15 mouse cellular contexts compared by ENCODE assay signal in genomic region chr16:22293600-22293999, GRCm38 (mm10). TPM values are rescaled to one million over a fixed set of nuclear protein-coding genes. Genes with fewer than 3 reads are reported as not detected.
A peak's percentile ranks its signal among the peaks of the same experiment; 100 is the strongest.
DNase-seq lines count a peak whose midpoint lies in the region; ATAC-seq and TF ChIP-seq lines count a peak whose summit lies in the region.
"Had no signal": no experiment of that assay in that cellular context is flagged by ENCODE, and none has a peak within 500 bp of the region (broad histone marks: within the 10 kb centered on the region; RNA-seq: fewer than 3 reads in every experiment).

No protein-coding gene starts in this region.

- no peak overlapping the region for H3K27ac ChIP-seq in heart, adult 2 months
- no peak overlapping the region for H3K27ac ChIP-seq in spleen, adult 2 months (ENCODE audit: insufficient read depth, low read length)
- H3K27ac ChIP-seq: embryonic facial prominence, embryonic 13.5 days; liver, embryonic 13.5 days; midbrain, embryonic 12.5 days; neural tube, embryonic 13.5 days had no signal

- H3K79me2 ChIP-seq in heart, adult 2 months (replicated peaks; ENCODE audit: control insufficient read depth, insufficient read depth, low read length), result no peaks in the 10 kb centered on the region

- TF ChIP-seq POLR2A in heart, adult 2 months (IDR thresholded peaks at IDR 0.05; ENCODE audit: insufficient read depth, low read depth, low read length), result no peak
- TF ChIP-seq POLR2A in spleen, adult 2 months (IDR thresholded peaks at IDR 0.05; ENCODE audit: low read depth, low read length), result no peak

- no peak overlapping the region for H3K4me3 ChIP-seq in heart, adult 2 months
- H3K4me3 ChIP-seq in spleen, adult 2 months (ENCODE audit: extremely low read depth, insufficient read depth, insufficient read length), result no peak overlapping the region
- H3K4me3 ChIP-seq: embryonic facial prominence, embryonic 13.5 days; liver, embryonic 13.5 days; midbrain, embryonic 12.5 days; neural tube, embryonic 13.5 days had no signal

- DNase-seq in heart, adult 2 months, result no peak
- no peak for DNase-seq in heart, adult 11 months
- DNase-seq in spleen, adult 2 months (ENCODE audit: low read depth in 1 of 2, low spot score in 2 of 2), result peak in 1 of 2 experiments; percentile 6
- no peak for DNase-seq in spleen, adult 12 weeks (ENCODE audit: low spot score)
- peak; percentile 12 for DNase-seq in thymus, postnatal 25 days
- no peak for DNase-seq in gastrocnemius, adult 18-20 months (ENCODE audit: low spot score)
- DNase-seq: cerebellum, adult 2 months; kidney, adult 9 months; liver, embryonic 13.5 days; right cerebral cortex, postnatal 25 days had no signal

- TF ChIP-seq CTCF in heart, adult 2 months (IDR thresholded peaks at IDR 0.05), result peak; percentile 62
- TF ChIP-seq CTCF in spleen, adult 2 months (IDR thresholded peaks at IDR 0.05; ENCODE audit: extremely low read depth, insufficient read depth, insufficient read length, insufficient replicate concordance), result 0 out of 2 replicates have a peak, but pooled peaks have one; percentile 35

- ATAC-seq in erythroblast, adult 5-6 weeks (replicated peaks; ENCODE audit: low FRiP score, poor library complexity, severe bottlenecking), result peak; percentile 75; the same call in 1 of the 2 replicates
- ATAC-seq in cerebellum, adult (ENCODE audit: insufficient number of reproducible peaks, low FRiP score, low TSS enrichment), result no peak

- no peak overlapping the region for H3K9ac ChIP-seq in heart, adult 2 months (ENCODE audit: low read depth, low read length)
- H3K9ac ChIP-seq: embryonic facial prominence, embryonic 13.5 days; liver, embryonic 13.5 days; midbrain, embryonic 12.5 days; neural tube, embryonic 13.5 days had no signal

- H3K4me1 ChIP-seq in heart, adult 2 months (ENCODE audit: control insufficient read depth, insufficient read depth, low read length), result no peaks in the 10 kb centered on the region
- H3K4me1 ChIP-seq in spleen, adult 2 months (ENCODE audit: control insufficient read depth, insufficient read depth, insufficient read length), result no peaks in the 10 kb centered on the region
- H3K4me1 ChIP-seq: embryonic facial prominence, embryonic 13.5 days; liver, embryonic 13.5 days; midbrain, embryonic 12.5 days; neural tube, embryonic 13.5 days had no signal

- WGBS in heart, adult 2 months, result 47% methylated on average over 2 of the region's 2 CpGs
- 68% methylated on average over 2 of the region's 2 CpGs for WGBS in spleen, adult 2 months

- H3K27me3 ChIP-seq in heart, adult 2 months (ENCODE audit: control insufficient read depth, insufficient read depth, low read length), result no peaks in the 10 kb centered on the region
- no peaks in the 10 kb centered on the region for H3K27me3 ChIP-seq in spleen, adult 2 months (ENCODE audit: control insufficient read depth, insufficient read depth, low read length)
- H3K27me3 ChIP-seq: embryonic facial prominence, embryonic 13.5 days; liver, embryonic 13.5 days; midbrain, embryonic 12.5 days; neural tube, embryonic 13.5 days had no signal

- TF ChIP-seq EP300 in heart, adult 2 months (IDR thresholded peaks at IDR 0.05; ENCODE audit: insufficient read depth, low read depth, low read length), result no peak

- H3K36me3 ChIP-seq in heart, adult 2 months (ENCODE audit: control insufficient read depth, insufficient read depth, low read length), result no peaks in the 10 kb centered on the region
- H3K36me3 ChIP-seq in spleen, adult 2 months (ENCODE audit: control insufficient read depth, insufficient read depth, low read length), result no peaks in the 10 kb centered on the region
- H3K36me3 ChIP-seq: embryonic facial prominence, embryonic 13.5 days; liver, embryonic 13.5 days; midbrain, embryonic 12.5 days; neural tube, embryonic 13.5 days had no signal

- intact Hi-C loops in heart, adult 2 months (cut with DNase I), result loop anchor here (2.0 kb wide), 1 partner anchor 187 kb away; no protein-coding TSS in a partner anchor

RNA-seq across cellular contexts. Expression of gene Tra2b, which starts 27.8 kb away (rescaled TPM):
- 10 to 100 TPM; 33.6 to 43.3 TPM for total RNA-seq in heart, adult 2 months (2021)
- polyA plus RNA-seq in heart, adult 2 months (2012; rRNA removed), result 15.6 and 28.6 TPM in 2 replicates
- 17.0 and 20.5 TPM in 2 replicates for polyA plus RNA-seq in spleen, adult 2 months (2012; rRNA removed)
- 94.5 and 96.5 TPM in 2 replicates for total RNA-seq in erythroblast, adult 5-6 weeks (2015; ENCODE audit: low replicate concordance)
- 177 and 215 TPM in 2 replicates for total RNA-seq in erythroblast, adult 5-6 weeks (2017; ENCODE audit: low replicate concordance)
- total RNA-seq in gastrocnemius, adult 18-20 months (2021), result 10 to 100 TPM; 30.2 to 32.3 TPM
